Mouse (Mus musculus) E14TG2a.4 (cell line): ENCODE measurements around the gene Gm6793.

Source experiments
- CTCF ChIP-seq: conservative IDR thresholded peaks from 2 replicates; pipeline ENCODE4 v1.5.1; 2014; ENCODE audit warnings: low read length
- POU5F1 ChIP-seq: IDR thresholded peaks from 2 replicates; pipeline ENCODE4 v1.6.1; 2014; ENCODE audit warnings: low read length, borderline replicate concordance

- no peak for TF ChIP-seq CTCF
- TF ChIP-seq POU5F1 = no peak
These were observed 23.6 kb downstream of the Gm6793 start for GRCm38 (mm10) chr8:111991278-111991677.
